Mouse (Mus musculus) kidney, adult 2 months (tissue): Measurements from ENCODE around the gene Dxo. TPM values are rescaled to one million over a fixed set of nuclear protein-coding genes. Genes with fewer than 3 reads are reported as not detected.

Source experiments
- DNase-seq: peaks from one replicate; pipeline ENCODE4 v3.0.0; 2021
- H3K27ac ChIP-seq: fragments of 200-500 bp; 2 replicates; pipeline ENCODE4 v1.5.1; 2012; ENCODE audit warnings: low read depth, low read length, control low read depth, inconsistent platforms; ENCODE audit not compliant: insufficient read depth
- H3K27me3 ChIP-seq: fragments of 200-500 bp; replicated peaks from 2 replicates; pipeline ENCODE4 v1.6.1; 2012; ENCODE audit warnings: mild to moderate bottlenecking, moderate library complexity, low read length, inconsistent platforms; ENCODE audit not compliant: control insufficient read depth, insufficient read depth
- H3K36me3 ChIP-seq: fragments of 200-500 bp; 2 replicates; pipeline ENCODE4 v1.6.1; 2012; ENCODE audit warnings: mild to moderate bottlenecking, moderate library complexity, low read length, inconsistent platforms; ENCODE audit not compliant: control insufficient read depth, insufficient read depth
- H3K4me1 ChIP-seq: fragments of 200-500 bp; 2 replicates; pipeline ENCODE4 v1.6.1; 2011; ENCODE audit warnings: low read length; ENCODE audit not compliant: control insufficient read depth, insufficient read depth
- H3K4me3 ChIP-seq: fragments of 200-500 bp; 2 replicates; pipeline ENCODE4 v1.5.1; 2011; ENCODE audit warnings: mild to moderate bottlenecking, low read depth, low read length, control low read depth; ENCODE audit not compliant: insufficient read depth
- CTCF ChIP-seq: fragments of 200-500 bp; conservative IDR thresholded peaks from 2 replicates; pipeline ENCODE4 v1.5.1; 2011; ENCODE audit warnings: low read depth, mild to moderate bottlenecking, control low read depth, low read length, moderate library complexity, mixed read lengths; ENCODE audit not compliant: insufficient read depth, insufficient read length
- POLR2A ChIP-seq: fragments of 200-500 bp; IDR thresholded peaks from one replicate; pipeline ENCODE4 v1.6.1; 2011; ENCODE audit warnings: low read depth, low read length, control low read depth
- WGBS: fragments of 180-500 bp; shearing (Covaris S2); methylation state at CpG from one replicate; pipeline ENCODE4 v1.1.7; 2018; 5-methylcytosine and 5-hydroxymethylcytosine counted together
- polyA plus RNA-seq: library from polyadenylated mRNA; depleted of rRNA; stranded (reverse); fragments of >200 nt; gene quantifications from 2 replicates; pipeline ENCODE4 v1.2.3, GENCODE M21; 2012; rRNA removed

The Dxo gene
- polyA plus RNA-seq, 1 experiment = 52.6 TPM

- no peak for TF ChIP-seq CTCF
- H3K4me3 ChIP-seq = peak within 1 kb of the TSS; percentile 36; the same call in 1 of the 2 replicates
- peak; percentile 61 for DNase-seq
- no peak within 1 kb of the TSS for H3K27ac ChIP-seq
- no peaks in the 10 kb centered on the region for H3K36me3 ChIP-seq
- H3K4me1 ChIP-seq = no peaks in the 10 kb centered on the region
- no peaks in the 10 kb centered on the region for H3K27me3 ChIP-seq
- WGBS = 24% methylated on average over 15 of the region's 15 CpGs
These were observed 45.0 kb downstream of the Dxo start, which contains the start of gene Gm20547 for GRCm38 (mm10) chr17:34881683-34882310. TSS of gene Gm20547 (minus strand) at chr17:34882042.

GRCm38 (mm10) chr17:34883332-34883731 lies 46.5 kb downstream of the Dxo start:
- Histone ChIP-seq H3K27ac (no peak overlapping the region), H3K27me3 (no peaks in the 10 kb centered on the region), H3K36me3 (no peaks in the 10 kb centered on the region), H3K4me3 (no peak overlapping the region), H3K4me1 (no peaks in the 10 kb centered on the region)
- TF ChIP-seq CTCF (peak; percentile 41), POLR2A (no peak)
- 61% methylated on average over 3 of the region's 3 CpGs for WGBS
- no peak for DNase-seq

GRCm38 (mm10) chr17:34884704-34885103 lies 47.9 kb downstream of the Dxo start:
- Histone ChIP-seq H3K4me3 (no peak overlapping the region), H3K4me1 (no peaks in the 10 kb centered on the region), H3K36me3 (no peaks in the 10 kb centered on the region), H3K27ac (no peak overlapping the region), H3K27me3 (no peaks in the 10 kb centered on the region)
- no peak for DNase-seq
- 94% methylated on average over 6 of the region's 6 CpGs for WGBS
- TF ChIP-seq POLR2A (no peak), CTCF (no peak)

GRCm38 (mm10) chr17:34885615-34886014 lies 48.8 kb downstream of the Dxo start:
- H3K27ac ChIP-seq = no peak overlapping the region
- H3K27me3 ChIP-seq = no peaks in the 10 kb centered on the region
- no peaks in the 10 kb centered on the region for H3K4me1 ChIP-seq
- TF ChIP-seq POLR2A (no peak), CTCF (no peak)
- no peak overlapping the region for H3K4me3 ChIP-seq
- DNase-seq = no peak
- no peaks in the 10 kb centered on the region for H3K36me3 ChIP-seq
- 78% methylated on average over 3 of the region's 3 CpGs for WGBS

GRCm38 (mm10) chr17:34887942-34888341 lies 51.1 kb downstream of the Dxo start:
- Histone ChIP-seq H3K27ac (0 out of 2 replicates have a peak overlapping the region, but pooled peaks have one; percentile 14), H3K4me1 (no peaks in the 10 kb centered on the region), H3K36me3 (no peaks in the 10 kb centered on the region), H3K4me3 (no peak overlapping the region), H3K27me3 (no peaks in the 10 kb centered on the region)
- no peak for DNase-seq
- 88% methylated on average over 5 of the region's 5 CpGs for WGBS
- TF ChIP-seq CTCF (no peak), POLR2A (no peak)

Other genes with a start within 250 kb of the Dxo start
- gene Gpsm3, start 247.2 kb upstream of the Dxo start, polyA plus RNA-seq = 10.3 and 12.8 TPM in 2 replicates
- 51.3 and 56.2 TPM in 2 replicates for gene Pbx2, start 245.8 kb upstream of the Dxo start, polyA plus RNA-seq
- gene Ager, start 239.2 kb upstream of the Dxo start, polyA plus RNA-seq = 2.1 TPM in 2 replicates
- gene Rnf5, start 233.3 kb upstream of the Dxo start, polyA plus RNA-seq = 208 and 256 TPM in 2 replicates
- 245 and 294 TPM in 2 replicates for gene Agpat1, start 232.8 kb upstream of the Dxo start, polyA plus RNA-seq
- gene Egfl8, start 221.0 kb upstream of the Dxo start, polyA plus RNA-seq = 5.1 and 5.3 TPM in 2 replicates
- 118 and 123 TPM in 2 replicates for gene Ppt2, start 208.5 kb upstream of the Dxo start, polyA plus RNA-seq
- gene Prrt1, start 207.5 kb upstream of the Dxo start, polyA plus RNA-seq = 2.7 and 3.2 TPM in 2 replicates
- gene Fkbpl, start 192.3 kb upstream of the Dxo start, polyA plus RNA-seq = 5.5 and 5.8 TPM in 2 replicates
- 52.5 and 65.5 TPM in 2 replicates for gene Atf6b, start 189.9 kb upstream of the Dxo start, polyA plus RNA-seq
- 5.5 and 8.5 TPM in 2 replicates for gene Tnxb, start 166.5 kb upstream of the Dxo start, polyA plus RNA-seq
- gene C4b, start 93.1 kb upstream of the Dxo start, polyA plus RNA-seq = 4.7 and 6.8 TPM in 2 replicates
- 0.23 and 29.2 TPM in 2 replicates for gene Cyp21a1, start 32.5 kb upstream of the Dxo start, polyA plus RNA-seq
- 35.7 and 36.7 TPM in 2 replicates for gene Stk19, start 74 bp upstream of the Dxo start, polyA plus RNA-seq
- 58.2 and 69.5 TPM in 2 replicates for gene Skiv2l, start 13.2 kb downstream of the Dxo start, polyA plus RNA-seq
- gene Nelfe, start 13.4 kb downstream of the Dxo start, polyA plus RNA-seq = 24.2 and 26.2 TPM in 2 replicates
- 191 and 199 TPM in 2 replicates for gene Cfb, start 25.5 kb downstream of the Dxo start, polyA plus RNA-seq
- 9.4 and 10.8 TPM in 2 replicates for gene Zbtb12, start 42.5 kb downstream of the Dxo start, polyA plus RNA-seq
- gene Gm20547, start 45.0 kb downstream of the Dxo start, polyA plus RNA-seq = 0.05 TPM in 1 of 2 replicates, not detected in the other
- gene C2, start 61.2 kb downstream of the Dxo start, polyA plus RNA-seq = 62.9 and 73.4 TPM in 2 replicates
- 134 and 169 TPM in 2 replicates for gene Ehmt2, start 61.5 kb downstream of the Dxo start, polyA plus RNA-seq
- gene Slc44a4, start 77.4 kb downstream of the Dxo start, polyA plus RNA-seq = 73.5 and 88.1 TPM in 2 replicates
- gene Neu1, start 94.2 kb downstream of the Dxo start, polyA plus RNA-seq = 448 and 498 TPM in 2 replicates
- 38.8 and 56.5 TPM in 2 replicates for gene Hspa1b, start 122.2 kb downstream of the Dxo start, polyA plus RNA-seq
- not detected in 2 replicates for gene Gm20481, start 132.9 kb downstream of the Dxo start, polyA plus RNA-seq
- gene Hspa1a, start 135.1 kb downstream of the Dxo start, polyA plus RNA-seq = 23.4 and 31.5 TPM in 2 replicates
- 0.33 and 0.58 TPM in 2 replicates for gene Hspa1l, start 135.7 kb downstream of the Dxo start, polyA plus RNA-seq
- 70.2 and 88.2 TPM in 2 replicates for gene Lsm2, start 144.8 kb downstream of the Dxo start, polyA plus RNA-seq
- gene Vars, start 164.0 kb downstream of the Dxo start, polyA plus RNA-seq = 52.5 and 64.5 TPM in 2 replicates
- 0.80 and 0.89 TPM in 2 replicates for gene Vwa7, start 179.6 kb downstream of the Dxo start, polyA plus RNA-seq
- gene Sapcd1, start 191.0 kb downstream of the Dxo start, polyA plus RNA-seq = 0.69 and 0.77 TPM in 2 replicates
- 1.6 and 2.4 TPM in 2 replicates for gene Msh5, start 209.7 kb downstream of the Dxo start, polyA plus RNA-seq
- 105 and 117 TPM in 2 replicates for gene Clic1, start 212.9 kb downstream of the Dxo start, polyA plus RNA-seq
- gene Ddah2, start 222.0 kb downstream of the Dxo start, polyA plus RNA-seq = 37.7 and 41.0 TPM in 2 replicates
- 0.13 and 0.16 TPM in 2 replicates for gene Ly6g6c, start 228.4 kb downstream of the Dxo start, polyA plus RNA-seq
- 0.46 and 0.66 TPM in 2 replicates for gene Mpig6b, start 229.2 kb downstream of the Dxo start, polyA plus RNA-seq
- gene Ly6g6e, start 239.9 kb downstream of the Dxo start, polyA plus RNA-seq = 2.1 and 2.5 TPM in 2 replicates
- gene Ly6g6d, start 241.0 kb downstream of the Dxo start, polyA plus RNA-seq = 8.1 and 8.9 TPM in 2 replicates
- gene Ly6g6f, start 248.6 kb downstream of the Dxo start, polyA plus RNA-seq = not detected in 2 replicates